Mouse (Mus musculus) cerebellum, adult 2 months (tissue): ENCODE data around the gene Mnd1.

Experiments used
- CTCF ChIP-seq: fragments of 200-500 bp; IDR thresholded peaks from 2 replicates; pipeline ENCODE4 v1.5.1; 2011; ENCODE audit warnings: low read depth, mild to moderate bottlenecking, control low read depth, low read length, moderate library complexity, borderline replicate concordance; ENCODE audit not compliant: insufficient read depth
- POLR2A ChIP-seq: fragments of 200-500 bp; IDR thresholded peaks from 2 replicates; pipeline ENCODE4 v1.6.1; 2011; ENCODE audit warnings: low read length, control low read depth, borderline replicate concordance; ENCODE audit not compliant: insufficient read depth

GRCm38 (mm10) chr3:84060128-84060527 lies 95.5 kb downstream of the Mnd1 start:
- TF ChIP-seq POLR2A, result no peak
- TF ChIP-seq CTCF, result no peak
